Mouse (Mus musculus) myocyte (in vitro differentiated cells): ENCODE data around the gene Ube3b.

Experiments
- MAX ChIP-seq: IDR thresholded peaks from one replicate; pipeline ENCODE4 v1.6.1; 2011; ENCODE audit warnings: low read depth, mild to moderate bottlenecking, control low read depth
- POLR2A ChIP-seq: IDR thresholded peaks from one replicate; pipeline ENCODE4 v1.6.1; 2011; ENCODE audit warnings: low read depth, mild to moderate bottlenecking, control low read depth, moderate library complexity; ENCODE audit not compliant: insufficient read length
- POLR2AphosphoS2 ChIP-seq: IDR thresholded peaks from one replicate; pipeline ENCODE4 v1.6.1; 2011; ENCODE audit warnings: low read depth, control low read depth; ENCODE audit not compliant: insufficient read length
- REST ChIP-seq: IDR thresholded peaks from one replicate; pipeline ENCODE4 v1.6.1; 2011; ENCODE audit warnings: mild to moderate bottlenecking, control low read depth, moderate library complexity; ENCODE audit not compliant: insufficient read depth, insufficient read length
- SRF ChIP-seq: IDR thresholded peaks from one replicate; pipeline ENCODE4 v1.6.1; 2011; ENCODE audit warnings: low read depth; ENCODE audit not compliant: control insufficient read depth, insufficient read length
- TCF12 ChIP-seq: IDR thresholded peaks from one replicate; pipeline ENCODE4 v1.6.1; 2011; ENCODE audit warnings: mild to moderate bottlenecking, control low read depth; ENCODE audit not compliant: poor library complexity, insufficient read depth, severe bottlenecking
- TCF3 ChIP-seq: IDR thresholded peaks from one replicate; pipeline ENCODE4 v1.6.1; 2011; ENCODE audit warnings: low read depth, control low read depth; ENCODE audit not compliant: insufficient read length
- USF1 ChIP-seq: IDR thresholded peaks from one replicate; pipeline ENCODE4 v1.6.1; 2011; ENCODE audit warnings: low read depth, mild to moderate bottlenecking, control low read depth, moderate library complexity

DNA sequence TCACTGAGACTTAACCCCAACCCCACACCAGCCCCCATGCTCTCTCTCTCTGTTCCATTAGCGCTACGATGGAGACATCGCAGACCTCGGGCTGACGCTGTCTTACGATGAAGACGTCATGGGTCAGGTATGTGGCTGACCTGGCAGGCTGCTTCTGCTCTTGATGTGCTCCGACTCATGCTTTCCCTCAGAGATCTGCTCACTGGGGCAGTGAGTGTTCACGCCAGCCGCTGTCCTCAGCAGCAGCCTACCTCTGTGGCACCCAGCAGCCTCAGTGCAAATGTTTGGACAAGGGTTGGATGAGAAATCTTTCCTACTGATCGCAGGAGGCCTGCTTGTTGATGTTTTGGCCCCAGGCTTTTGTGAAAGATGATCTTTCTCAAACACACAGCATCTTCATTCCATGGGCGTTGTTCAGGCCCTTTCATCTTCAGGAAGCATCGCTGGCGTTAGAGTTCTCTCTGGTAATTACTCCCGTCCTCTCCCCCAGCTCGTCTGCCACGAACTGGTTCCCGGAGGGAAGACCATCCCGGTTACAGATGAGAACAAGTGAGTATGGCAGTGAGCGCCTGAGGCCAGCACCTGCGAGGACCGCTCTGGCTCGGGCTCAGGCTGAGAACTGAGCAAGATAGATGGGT is 32.1 kb downstream of the Ube3b start:
- TF ChIP-seq USF1 (no peak), POLR2A (no peak), MAX (no peak), POLR2AphosphoS2 (no peak), TCF3 (no peak), SRF (no peak), REST (no peak), TCF12 (no peak)
